15 mouse cellular contexts compared by ENCODE assay signal in genomic region chr11:18734904-18735664, GRCm38 (mm10).
"Had no signal": no experiment of that assay in that cellular context is flagged by ENCODE, and none has a peak within 500 bp of the region (broad histone marks: within the 10 kb centered on the region; RNA-seq: fewer than 3 reads in every experiment).

No protein-coding gene starts in this region.

- H3K36me3 ChIP-seq: neural tube, embryonic 15.5 days; stomach, embryonic 15.5 days had no signal

- H3K27ac ChIP-seq: neural tube, embryonic 15.5 days; stomach, embryonic 15.5 days; stomach, postnatal 0 days had no signal

- H3K4me1 ChIP-seq: neural tube, embryonic 15.5 days; stomach, embryonic 15.5 days had no signal

- H3K9me3 ChIP-seq: neural tube, embryonic 15.5 days; stomach, embryonic 15.5 days had no signal

- H3K9ac ChIP-seq: neural tube, embryonic 15.5 days; stomach, embryonic 15.5 days had no signal

- H3K4me2 ChIP-seq: neural tube, embryonic 15.5 days; stomach, embryonic 15.5 days had no signal

- DNase-seq: retina, postnatal 1 day; right cerebral cortex, adult 18-20 months; right cerebral cortex, postnatal 14 days; right cerebral cortex, postnatal 25 days; right cerebral cortex, postnatal 4 days; spleen, adult 18-20 months; thymus, adult 18-20 months; thymus, adult 2 months; thymus, postnatal 14 days; thymus, postnatal 25 days; thymus, postnatal 36 days; thymus, postnatal 4 days had no signal

- H3K4me3 ChIP-seq: neural tube, embryonic 15.5 days; stomach, embryonic 15.5 days had no signal

- H3K27me3 ChIP-seq: neural tube, embryonic 15.5 days; stomach, embryonic 15.5 days had no signal
